Mouse (Mus musculus): ENCODE measurements around the gene C130073F10Rik.

GRCm38 (mm10) chr4:101850908-101851307 lies 42.7 kb downstream of the C130073F10Rik start:
- no peak for TF ChIP-seq E2F4 (IDR thresholded peaks at IDR 0.05; ENCODE audit: insufficient read depth)
- no peak for TF ChIP-seq USF1 (IDR thresholded peaks at IDR 0.05; ENCODE audit: low read depth)
- TF ChIP-seq POLR2A (IDR thresholded peaks at IDR 0.05; ENCODE audit: insufficient read length, low read depth) = no peak
- TF ChIP-seq POLR2AphosphoS2 (IDR thresholded peaks at IDR 0.05; ENCODE audit: insufficient read length, low read depth) = no peak
- no peak for TF ChIP-seq MAX (IDR thresholded peaks at IDR 0.05; ENCODE audit: low read depth)

Measured in myocyte (in vitro differentiated cells).